Mouse (Mus musculus) thymus, adult 2 months (tissue): ENCODE measurements around the gene Shc3. TPM values are rescaled to one million over a fixed set of nuclear protein-coding genes. Genes with fewer than 3 reads are reported as not detected.

Experiments used
- DNase-seq: peaks from one replicate; pipeline ENCODE4 v3.0.0; 2021
- H3K27ac ChIP-seq: fragments of 200-500 bp; 2 replicates; pipeline ENCODE4 v1.5.1; 2012; ENCODE audit warnings: low read length, control low read depth; ENCODE audit not compliant: control insufficient read depth, insufficient read depth
- H3K27me3 ChIP-seq: fragments of 200-500 bp; 2 replicates; pipeline ENCODE4 v1.6.1; 2012; ENCODE audit warnings: mild to moderate bottlenecking, low read length, moderate library complexity, mixed read lengths; ENCODE audit not compliant: control insufficient read depth, insufficient read depth
- H3K36me3 ChIP-seq: fragments of 200-500 bp; 2 replicates; pipeline ENCODE4 v1.6.1; 2012; ENCODE audit warnings: mild to moderate bottlenecking, low read length, moderate library complexity; ENCODE audit not compliant: control insufficient read depth, insufficient read depth
- H3K4me1 ChIP-seq: fragments of 200-500 bp; replicated peaks from 2 replicates; pipeline ENCODE4 v1.6.1; 2012; ENCODE audit warnings: low read length; ENCODE audit not compliant: control insufficient read depth, insufficient read depth
- H3K4me3 ChIP-seq: fragments of 200-500 bp; 2 replicates; pipeline ENCODE4 v1.5.1; 2012; ENCODE audit warnings: mild to moderate bottlenecking, low read length, control low read depth, moderate library complexity; ENCODE audit not compliant: control insufficient read depth, insufficient read depth
- CTCF ChIP-seq: fragments of 200-500 bp; IDR thresholded peaks from 2 replicates; pipeline ENCODE4 v1.5.1; 2012; ENCODE audit warnings: mild to moderate bottlenecking, control low read depth, low read length, moderate library complexity, borderline replicate concordance; ENCODE audit not compliant: control insufficient read depth, poor library complexity, insufficient read depth; ENCODE audit errors: extremely low read depth
- POLR2A ChIP-seq: fragments of 200-500 bp; IDR thresholded peaks from 2 replicates; pipeline ENCODE4 v1.6.1; 2012; ENCODE audit warnings: mild to moderate bottlenecking, low read length, control low read depth, moderate library complexity; ENCODE audit not compliant: control insufficient read depth, poor library complexity, insufficient read depth; ENCODE audit errors: extremely low read depth
- WGBS: fragments of 180-500 bp; shearing (Covaris S2); methylation state at CpG from one replicate; pipeline ENCODE4 v1.1.7; 2018; 5-methylcytosine and 5-hydroxymethylcytosine counted together
- polyA plus RNA-seq: library from polyadenylated mRNA; depleted of rRNA; stranded (reverse); fragments of >200 nt; gene quantifications from 2 replicates; pipeline ENCODE4 v1.2.3, GENCODE M21; 2012; rRNA removed

Shc3 gene
- 0.57 and 0.69 TPM in 2 replicates for polyA plus RNA-seq

- H3K36me3 ChIP-seq: no peaks in the 10 kb centered on the region
- H3K27me3 ChIP-seq: peaks cover 18% of the 10 kb centered on the region; the same call in 1 of the 2 replicates
- no peaks in the 10 kb centered on the region for H3K4me1 ChIP-seq
- TF ChIP-seq POLR2A: no peak
- no peak for TF ChIP-seq CTCF
- WGBS: 4% methylated on average over 36 of the region's 36 CpGs
- no peak for DNase-seq
- no peak within 1 kb of the TSS for H3K4me3 ChIP-seq
- no peak within 1 kb of the TSS for H3K27ac ChIP-seq
These were observed at the start of gene Shc3 for GRCm38 (mm10) chr13:51568911-51569684. Gene Shc3, minus strand, starts transcription at chr13:51569419.

DNA sequence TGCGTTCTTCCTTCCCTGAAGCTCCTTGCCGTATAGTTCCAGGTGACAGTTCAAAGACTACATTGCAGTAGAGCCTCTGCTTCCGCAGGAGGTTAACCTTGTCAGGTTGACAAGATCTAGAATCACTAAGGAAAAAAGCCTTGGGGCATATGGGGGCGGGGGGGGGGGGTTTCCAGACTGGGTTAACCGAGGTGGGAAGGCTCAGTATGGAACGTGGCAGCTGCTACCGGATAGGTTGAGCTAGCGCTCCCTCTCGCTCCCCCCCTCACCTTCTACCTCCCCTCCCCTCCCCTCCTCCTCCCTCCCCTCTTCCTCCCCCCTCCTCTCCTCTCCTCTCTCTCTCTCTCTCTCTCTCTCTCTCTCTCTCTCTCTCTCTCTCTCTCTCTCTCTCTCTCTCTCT is 49.4 kb upstream of the Shc3 start:
- Histone ChIP-seq H3K4me1 (peaks cover 4% of the 10 kb centered on the region; the same call in 1 of the 2 replicates), H3K4me3 (no peak overlapping the region), H3K27ac (no peak overlapping the region), H3K36me3 (no peaks in the 10 kb centered on the region), H3K27me3 (no peaks in the 10 kb centered on the region)
- WGBS: 26% methylated on average over 9 of the region's 9 CpGs
- no peak for DNase-seq
- TF ChIP-seq CTCF (no peak), POLR2A (no peak)

GRCm38 (mm10) chr13:51617861-51618260 is 48.6 kb upstream of the Shc3 start:
- peaks cover 4% of the 10 kb centered on the region; the same call in 1 of the 2 replicates for H3K4me1 ChIP-seq
- WGBS: 35% methylated on average over 6 of the region's 6 CpGs
- TF ChIP-seq CTCF (no peak), POLR2A (no peak)
- no peaks in the 10 kb centered on the region for H3K36me3 ChIP-seq
- H3K27me3 ChIP-seq: no peaks in the 10 kb centered on the region
- no peak overlapping the region for H3K4me3 ChIP-seq
- peak; percentile 21 for DNase-seq
- H3K27ac ChIP-seq: no peak overlapping the region

DNA sequence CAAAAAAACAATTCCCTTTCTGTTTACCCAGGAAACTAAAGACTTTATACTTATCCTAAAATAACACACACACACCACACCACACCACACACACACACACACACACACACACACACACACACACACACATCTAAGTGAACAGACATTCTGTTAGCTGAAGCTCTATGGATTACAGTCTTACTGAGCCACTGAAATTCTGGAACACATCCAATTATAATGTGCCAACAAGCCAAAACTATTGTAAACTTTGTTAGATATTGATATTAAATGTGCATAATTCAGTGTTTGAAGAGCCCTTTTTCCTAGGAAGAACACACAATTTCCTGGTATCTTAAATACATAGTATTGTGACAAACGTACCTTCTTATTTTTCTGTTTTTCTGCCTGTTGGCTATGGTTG is 48.1 kb upstream of the Shc3 start:
- no peaks in the 10 kb centered on the region for H3K36me3 ChIP-seq
- H3K27ac ChIP-seq: no peak overlapping the region
- H3K4me1 ChIP-seq: peaks cover 4% of the 10 kb centered on the region; the same call in 1 of the 2 replicates
- no peaks in the 10 kb centered on the region for H3K27me3 ChIP-seq
- TF ChIP-seq CTCF (no peak), POLR2A (no peak)
- no peak for DNase-seq
- 66% methylated on average over 1 of the region's 1 CpGs for WGBS
- no peak overlapping the region for H3K4me3 ChIP-seq

GRCm38 (mm10) chr13:51616417-51617044 is 47.3 kb upstream of the Shc3 start:
- Histone ChIP-seq H3K27me3 (no peaks in the 10 kb centered on the region), H3K4me3 (no peak overlapping the region), H3K36me3 (no peaks in the 10 kb centered on the region), H3K27ac (no peak overlapping the region), H3K4me1 (peaks cover 4% of the 10 kb centered on the region; the same call in 1 of the 2 replicates)
- DNase-seq: no peak
- TF ChIP-seq POLR2A (no peak), CTCF (no peak)
- 33% methylated on average over 12 of the region's 12 CpGs for WGBS

- H3K4me1 ChIP-seq: peaks cover 4% of the 10 kb centered on the region; the same call in 1 of the 2 replicates
- WGBS: 46% methylated on average over 10 of the region's 10 CpGs
- H3K36me3 ChIP-seq: no peaks in the 10 kb centered on the region
- no peak overlapping the region for H3K27ac ChIP-seq
- no peak overlapping the region for H3K4me3 ChIP-seq
- no peak for DNase-seq
- no peaks in the 10 kb centered on the region for H3K27me3 ChIP-seq
- no peak for TF ChIP-seq POLR2A
- TF ChIP-seq CTCF: no peak
These were observed 46.6 kb upstream of the Shc3 start for GRCm38 (mm10) chr13:51615815-51616214.

DNA sequence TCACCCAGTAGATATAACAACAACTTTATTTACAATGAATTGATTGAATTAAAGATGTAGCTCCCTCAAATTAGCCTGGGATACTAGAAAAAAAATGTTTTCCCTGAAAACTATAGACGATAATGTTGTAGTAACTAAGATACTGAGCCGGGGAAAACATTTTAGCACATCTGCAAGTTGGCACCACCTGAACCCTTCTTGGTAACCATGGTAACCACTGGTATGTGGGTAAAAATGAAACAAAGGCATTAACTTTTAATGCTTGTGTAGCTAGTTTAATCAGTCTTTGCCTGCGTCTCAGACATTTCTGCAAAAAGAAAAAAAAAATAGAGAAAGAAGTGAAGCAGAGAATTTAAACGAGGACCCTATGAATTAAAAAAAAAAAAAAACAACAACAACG is 42.3 kb upstream of the Shc3 start:
- H3K27me3 ChIP-seq: no peaks in the 10 kb centered on the region
- H3K27ac ChIP-seq: no peak overlapping the region
- peaks cover under 1% of the 10 kb centered on the region; the same call in 1 of the 2 replicates for H3K4me1 ChIP-seq
- no peak for DNase-seq
- no peaks in the 10 kb centered on the region for H3K36me3 ChIP-seq
- H3K4me3 ChIP-seq: no peak overlapping the region
- WGBS: 60% methylated on average over 5 of the region's 5 CpGs
- no peak for TF ChIP-seq CTCF
- no peak for TF ChIP-seq POLR2A
